Mouse (Mus musculus): ENCODE data around the gene Myl7.

DNA sequence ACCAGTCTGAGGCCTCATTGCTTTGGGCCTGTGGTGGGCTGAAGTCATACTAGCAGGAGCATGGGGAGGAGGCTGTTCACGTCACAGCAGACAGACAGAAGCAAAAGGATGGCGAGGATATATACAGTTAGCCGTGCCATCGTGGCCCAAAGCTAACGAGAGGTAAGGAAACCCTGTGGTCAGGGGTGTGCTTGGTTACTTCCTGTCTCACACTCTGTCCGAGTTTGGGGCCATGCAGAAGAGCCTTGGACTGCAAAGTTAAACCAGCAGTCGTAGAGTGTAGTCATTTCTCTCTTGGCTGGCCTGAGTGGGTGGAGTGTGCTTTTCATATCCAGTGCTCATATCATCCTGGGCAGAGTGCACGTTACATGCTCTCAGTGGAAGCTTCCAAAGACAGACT, 16.1 kb downstream of the Myl7 start:
- no peak for TF ChIP-seq CTCF (IDR thresholded peaks at IDR 0.05; ENCODE audit: borderline replicate concordance, control insufficient read depth, extremely low read depth, insufficient read depth, low read length, poor library complexity)
- no peak for TF ChIP-seq POLR2A (IDR thresholded peaks at IDR 0.05; ENCODE audit: control insufficient read depth, extremely low read depth, insufficient read depth, low read length, poor library complexity)
